Mouse (Mus musculus): ENCODE measurements around the gene Unc5b.

Gene Unc5b

GRCm38 (mm10) chr10:60794374-60794773 lies 37.0 kb downstream of the Unc5b start:
- ChIA-PET POLR2A (interaction anchor here in 3 of 4 experiments (0.6 to 6.6 kb wide), 9 partner anchors 11 to 287 kb away, joined by 3 to 47 read pairs (median 4); no protein-coding TSS in a partner anchor), CTCF (interaction anchor here in 2 of 4 experiments (0.6 to 2.0 kb wide), 5 partner anchors 9 to 1668 kb away, joined by 3 to 5 read pairs (median 4); no protein-coding TSS in a partner anchor)

DNA sequence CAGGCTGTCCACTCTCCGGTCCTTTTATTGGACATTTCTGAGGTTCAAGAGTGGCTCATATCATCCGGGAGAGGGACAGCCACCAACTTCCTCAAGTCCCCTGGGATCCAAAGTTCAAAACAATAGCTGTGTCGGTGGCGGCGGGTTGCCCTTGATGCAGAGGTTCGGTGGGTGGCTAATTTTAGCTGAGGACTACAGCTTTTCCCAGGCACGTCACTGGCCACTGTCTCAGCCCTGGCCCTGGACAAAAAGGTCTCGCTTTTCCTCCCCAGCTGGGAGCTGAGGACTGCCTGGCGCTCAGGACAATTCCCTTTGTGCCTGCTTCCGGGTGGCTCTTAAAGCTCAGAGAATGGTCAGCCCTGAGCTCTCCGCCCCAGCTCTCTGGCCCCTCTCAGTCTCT lies 38.5 kb downstream of the Unc5b start:
- ChIA-PET CTCF (interaction anchor here (0.5 to 2.4 kb wide), 16 partner anchors 8 to 591 kb away, joined by 3 to 10 read pairs (median 4); partner anchors contain the start of gene Pald1 (in 1 of the 4)), POLR2A (interaction anchor here (0.6 to 6.6 kb wide), 20 partner anchors 9 to 270 kb away, joined by 3 to 54 read pairs (median 6); partner anchors contain the start of gene Unc5b (in 1 of the 4))

- CTCF ChIA-PET = interaction anchor here (0.5 to 2.4 kb wide), 14 partner anchors 11 to 591 kb away, joined by 3 to 11 read pairs (median 4); partner anchors contain the start of gene Pald1 (in 1 of the 4)
- POLR2A ChIA-PET = interaction anchor here (0.5 to 6.6 kb wide), 25 partner anchors 8 to 271 kb away, joined by 3 to 54 read pairs (median 6); partner anchors contain the start of gene Unc5b (in 1 of the 4)
These were observed 39.0 kb downstream of the Unc5b start for GRCm38 (mm10) chr10:60792365-60792764.

DNA sequence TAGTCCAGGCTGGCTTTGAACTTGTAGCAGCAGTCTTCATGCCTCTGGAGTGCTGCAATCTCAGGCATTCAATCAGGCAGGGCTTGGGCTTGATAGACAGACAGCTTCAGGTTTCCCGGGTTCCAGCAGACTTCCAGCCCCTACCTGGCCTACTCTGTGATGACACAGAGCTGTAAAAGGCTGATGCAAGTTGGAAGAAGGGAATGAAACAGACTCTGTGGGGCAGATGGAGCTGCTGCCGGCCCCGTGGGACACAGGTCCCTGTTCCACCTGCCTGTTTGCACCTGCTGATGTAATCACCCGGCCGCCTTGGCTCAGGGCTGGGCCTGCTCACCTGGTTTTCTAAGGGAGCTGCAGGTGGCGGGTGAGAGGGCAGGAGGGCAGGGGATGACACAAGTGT lies 40.5 kb downstream of the Unc5b start:
- POLR2A ChIA-PET = interaction anchor here in 3 of 4 experiments (0.5 to 6.6 kb wide), 20 partner anchors 7 to 241 kb away, joined by 3 to 54 read pairs (median 6); partner anchors contain the start of gene Unc5b (in 1 of the 3)
- CTCF ChIA-PET = interaction anchor here in 3 of 4 experiments (0.5 to 1.9 kb wide), 8 partner anchors 11 to 1207 kb away, joined by 3 to 7 read pairs (median 3); no protein-coding TSS in a partner anchor

GRCm38 (mm10) chr10:60787303-60788074 lies 43.9 kb downstream of the Unc5b start:
- ChIA-PET POLR2A (interaction anchor here in 3 of 4 experiments (0.7 to 2.5 kb wide), 6 partner anchors 8 to 27 kb away, joined by 3 to 9 read pairs (median 4); no protein-coding TSS in a partner anchor), CTCF (interaction anchor here in 2 of 4 experiments (1.2 to 1.6 kb wide), 4 partner anchors 9 to 47 kb away, joined by 3 to 4 read pairs (median 4); no protein-coding TSS in a partner anchor)

DNA sequence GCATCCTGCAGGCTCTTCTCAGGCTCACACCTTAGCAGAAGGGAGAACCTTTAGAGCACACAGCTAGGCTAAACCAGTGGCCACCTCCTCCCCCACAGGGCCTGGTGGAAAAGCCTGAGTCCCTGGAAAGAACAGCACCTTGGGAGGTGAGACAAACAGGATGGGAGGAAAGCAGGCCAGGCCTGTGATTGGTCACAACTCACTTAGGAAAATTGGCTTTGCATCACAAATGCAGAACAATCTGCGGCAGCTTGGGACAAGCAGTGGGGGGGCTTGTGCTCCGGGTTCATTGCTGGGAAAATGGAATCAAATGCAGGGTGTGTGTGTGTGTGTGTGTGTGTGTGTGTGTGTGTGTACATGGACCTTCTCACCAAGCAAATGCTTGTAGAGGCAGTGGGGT lies 47.8 kb downstream of the Unc5b start:
- CTCF ChIA-PET = interaction anchor here (0.6 to 1.4 kb wide), 7 partner anchors 9 to 336 kb away, joined by 3 to 5 read pairs (median 4); no protein-coding TSS in a partner anchor
- POLR2A ChIA-PET = interaction anchor here in 3 of 4 experiments (0.6 to 1.3 kb wide), 11 partner anchors 8 to 240 kb away, joined by 3 to 8 read pairs (median 5); no protein-coding TSS in a partner anchor

DNA sequence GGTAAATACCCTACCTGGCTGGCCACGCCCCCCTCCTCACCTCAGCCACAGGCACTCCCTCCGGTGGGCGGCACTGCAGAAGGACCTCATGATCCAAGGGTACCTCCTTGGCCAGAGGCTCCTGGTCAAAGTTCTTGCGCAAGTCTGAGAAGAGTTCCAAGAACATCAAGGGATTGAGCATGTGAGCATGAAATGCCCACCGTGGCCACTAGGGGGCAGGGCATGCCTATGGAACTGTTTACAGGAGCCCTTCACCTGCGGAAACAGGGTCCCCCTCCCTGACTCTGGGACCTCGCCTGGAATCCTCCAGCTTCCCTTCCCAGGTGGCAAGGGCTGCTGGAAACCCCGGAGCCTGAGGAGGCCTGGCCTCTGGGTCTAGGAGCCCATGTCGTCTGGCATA lies 51.8 kb downstream of the Unc5b start:
- CTCF ChIA-PET = interaction anchor here (0.5 to 4.8 kb wide), 53 partner anchors 8 to 685 kb away, joined by 3 to 42 read pairs (median 5); partner anchors contain the start of gene Slc29a3 (in 2 of the 4)
- POLR2A ChIA-PET = interaction anchor here in 3 of 4 experiments (0.7 to 2.3 kb wide), 21 partner anchors 9 to 368 kb away, joined by 3 to 16 read pairs (median 4); partner anchors contain the start of genes Sgpl1 (in 1 of the 3) and Unc5b (in 1 of the 3)

DNA sequence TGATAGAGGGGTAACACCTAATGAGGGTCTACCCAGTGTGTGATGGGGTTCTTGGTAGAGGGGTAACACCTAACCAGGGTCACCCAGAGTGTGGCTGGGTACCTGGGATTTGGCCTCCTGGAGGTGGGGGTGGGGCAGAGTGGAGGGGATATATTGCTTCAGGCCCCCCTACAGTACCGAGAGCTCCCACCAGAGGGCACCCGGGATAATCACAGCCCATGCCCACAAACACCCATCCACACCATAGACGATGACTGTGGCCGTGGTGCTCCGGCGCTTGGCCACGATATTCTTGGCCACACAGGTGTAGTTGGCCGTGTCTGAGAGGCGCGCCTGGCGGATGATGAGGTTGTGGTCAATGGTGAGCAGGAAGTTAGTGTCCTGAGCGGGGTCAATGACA lies 52.8 kb downstream of the Unc5b start:
- ChIA-PET CTCF (interaction anchor here (0.5 to 4.8 kb wide), 52 partner anchors 10 to 815 kb away, joined by 3 to 42 read pairs (median 5); partner anchors contain the start of genes Sgpl1 (in 1 of the 4) and Slc29a3 (in 1 of the 4)), POLR2A (interaction anchor here (0.6 to 2.3 kb wide), 14 partner anchors 9 to 578 kb away, joined by 3 to 16 read pairs (median 4); no protein-coding TSS in a partner anchor)

DNA sequence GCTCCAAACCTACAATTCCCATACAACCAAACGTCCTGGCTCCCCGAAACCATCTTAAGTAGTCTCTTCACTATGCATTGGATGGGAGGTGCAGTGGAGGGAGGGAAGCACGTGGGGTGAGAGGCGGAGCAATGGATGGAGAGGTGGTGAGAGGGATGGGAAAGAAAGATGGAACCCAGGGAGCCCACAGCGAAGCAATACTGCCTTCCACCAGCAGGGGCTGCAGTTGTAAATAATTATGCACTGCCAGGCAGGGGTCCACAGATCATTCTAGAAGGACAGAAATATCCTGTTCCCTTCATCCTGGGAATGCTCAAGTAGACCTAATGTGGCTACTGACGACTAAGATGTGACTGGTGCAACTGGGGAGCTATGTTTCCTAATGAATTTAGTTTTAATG lies 55.9 kb downstream of the Unc5b start:
- CTCF ChIA-PET = interaction anchor here (0.7 to 2.3 kb wide), 24 partner anchors 9 to 360 kb away, joined by 3 to 17 read pairs (median 4); partner anchors contain the start of gene Slc29a3 (in 1 of the 4)
- POLR2A ChIA-PET = interaction anchor here in 2 of 4 experiments (0.7 to 2.1 kb wide), 7 partner anchors 8 to 299 kb away, joined by 3 to 5 read pairs (median 4); partner anchors contain the start of genes Slc29a3 (in 1 of the 2) and Unc5b (in 1 of the 2)

- CTCF ChIA-PET = interaction anchor here (0.5 to 2.3 kb wide), 34 partner anchors 8 to 530 kb away, joined by 3 to 17 read pairs (median 4); partner anchors contain the start of gene Slc29a3 (in 3 of the 4)
- POLR2A ChIA-PET = interaction anchor here in 2 of 4 experiments (0.7 to 2.1 kb wide), 10 partner anchors 7 to 299 kb away, joined by 3 to 6 read pairs (median 4); partner anchors contain the start of genes Slc29a3 (in 1 of the 2) and Unc5b (in 1 of the 2)
These were observed 56.8 kb downstream of the Unc5b start for GRCm38 (mm10) chr10:60774616-60775015.

DNA sequence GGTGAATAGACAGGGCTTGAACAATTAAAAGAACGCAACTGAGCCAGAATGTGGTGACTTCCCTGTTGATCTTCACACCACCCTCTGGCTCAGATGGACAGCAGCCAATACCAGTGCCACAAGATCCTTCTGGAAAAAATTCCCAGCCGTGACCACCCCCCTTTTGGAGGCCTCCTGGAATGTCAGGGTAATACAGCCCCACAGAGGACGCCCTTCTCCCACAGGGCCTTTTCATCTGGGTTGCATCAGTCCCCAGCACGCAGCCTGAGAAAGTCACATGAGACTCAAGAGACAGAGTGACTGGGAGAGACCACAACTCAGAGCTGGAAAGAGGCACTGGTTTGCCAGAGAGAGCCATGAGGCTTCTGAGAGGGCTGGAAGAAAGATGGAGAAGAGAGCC lies 60.5 kb downstream of the Unc5b start:
- POLR2A ChIA-PET = interaction anchor here in 1 of 4 experiments (0.7 to 0.8 kb wide), 2 partner anchors 10 to 104 kb away, joined by 3 read pairs; no protein-coding TSS in a partner anchor
- CTCF ChIA-PET = interaction anchor here in 2 of 4 experiments (0.8 to 2.0 kb wide), 4 partner anchors 10 to 56 kb away, joined by 3 to 9 read pairs (median 6); no protein-coding TSS in a partner anchor

- ChIA-PET POLR2A (interaction anchor here in 2 of 4 experiments (0.9 to 1.6 kb wide), 5 partner anchors 10 to 297 kb away, joined by 3 to 5 read pairs (median 3); no protein-coding TSS in a partner anchor), CTCF (interaction anchor here in 2 of 4 experiments (0.6 to 2.2 kb wide), 9 partner anchors 8 to 312 kb away, joined by 3 to 14 read pairs (median 4); no protein-coding TSS in a partner anchor)
These were observed 62.8 kb downstream of the Unc5b start for GRCm38 (mm10) chr10:60768614-60769013.

- POLR2A ChIA-PET = interaction anchor here in 2 of 4 experiments (0.7 to 2.5 kb wide), 8 partner anchors 8 to 312 kb away, joined by 4 to 8 read pairs (median 4); partner anchors contain the start of gene Slc29a3 (in 2 of the 2)
- CTCF ChIA-PET = interaction anchor here in 3 of 4 experiments (0.5 to 2.7 kb wide), 5 partner anchors 8 to 403 kb away, joined by 3 to 10 read pairs (median 4); no protein-coding TSS in a partner anchor
These were observed 64.0 kb downstream of the Unc5b start for GRCm38 (mm10) chr10:60767400-60767799.

DNA sequence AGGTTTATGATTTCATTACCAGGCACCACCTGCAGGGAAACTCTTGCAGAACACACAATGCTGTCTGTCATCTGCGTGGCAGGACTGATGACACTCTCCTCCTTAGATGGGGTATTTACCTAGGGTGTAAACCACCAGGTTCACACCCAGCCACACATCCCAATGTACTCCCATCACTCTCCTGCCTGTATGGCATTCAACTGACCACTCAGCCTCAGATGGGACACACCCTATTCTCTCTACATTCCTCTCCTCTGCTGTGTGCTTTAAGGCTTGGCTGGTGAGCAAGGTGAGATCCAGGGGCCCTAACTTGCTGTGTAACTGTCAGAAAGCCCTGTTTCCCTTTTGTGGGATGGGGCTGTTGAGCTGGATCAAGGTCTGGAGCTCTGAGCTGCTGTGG lies 69.3 kb downstream of the Unc5b start:
- CTCF ChIA-PET = interaction anchor here in 2 of 4 experiments (0.5 to 2.3 kb wide), 4 partner anchors 9 to 65 kb away, joined by 3 to 17 read pairs (median 6); partner anchors contain the start of gene Slc29a3 (in 1 of the 2)
- POLR2A ChIA-PET = no interaction called here

GRCm38 (mm10) chr10:60760377-60760776 lies 71.0 kb downstream of the Unc5b start:
- POLR2A ChIA-PET = interaction anchor here in 3 of 4 experiments (0.6 to 1.5 kb wide), 22 partner anchors 10 to 356 kb away, joined by 3 to 6 read pairs (median 3); no protein-coding TSS in a partner anchor

DNA sequence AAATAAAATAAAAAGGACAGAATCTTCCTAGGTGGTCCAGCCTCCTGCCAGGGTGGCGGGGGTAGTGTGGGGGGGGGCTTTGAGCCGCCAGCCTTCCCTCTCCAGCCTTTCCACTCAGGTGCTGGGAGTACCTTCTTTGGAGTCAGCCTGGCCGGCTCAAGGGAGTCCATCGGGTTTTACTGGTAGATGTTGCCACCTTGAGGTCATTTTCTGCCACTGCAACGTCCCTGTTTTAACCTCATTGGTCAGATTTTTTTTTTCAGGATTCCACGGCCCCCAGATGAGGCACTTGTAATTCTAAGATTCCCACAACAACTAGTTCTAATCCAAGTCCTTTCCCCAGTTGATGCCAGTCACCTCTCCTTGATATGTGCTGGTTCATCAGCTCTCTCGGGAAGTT lies 74.4 kb downstream of the Unc5b start:
- ChIA-PET POLR2A (interaction anchor here in 1 of 4 experiments (0.5 kb wide), 1 partner anchor 70 kb away, joined by 3 read pairs; no protein-coding TSS in a partner anchor), CTCF (interaction anchor here in 3 of 4 experiments (0.6 to 1.2 kb wide), 4 partner anchors 135 to 339 kb away, joined by 3 to 4 read pairs (median 4); no protein-coding TSS in a partner anchor)

More at GRCm38 (mm10) chr10:60760377-60760776, 71.0 kb downstream of the Unc5b start:
- CTCF ChIA-PET = interaction anchor here (0.5 to 2.6 kb wide), 192 partner anchors 8 to 1535 kb away, joined by 3 to 35 read pairs (median 4); partner anchors contain the start of genes Slc29a3 (in 4 of the 4), Cdh23 (in 1 of the 4), Unc5b (in 1 of the 4) and Vsir (in 1 of the 4)

- CTCF ChIA-PET = interaction anchor here in 2 of 4 experiments (0.6 to 1.2 kb wide), 3 partner anchors 134 to 351 kb away, joined by 3 to 4 read pairs (median 3); no protein-coding TSS in a partner anchor
- POLR2A ChIA-PET = no interaction called here
These were observed 75.2 kb downstream of the Unc5b start for GRCm38 (mm10) chr10:60756146-60756545.

Measured in embryonic stem cell, embryonic (primary cell).